Mouse (Mus musculus): ENCODE data around the gene R3hdm1. TPM values are rescaled to one million over a fixed set of nuclear protein-coding genes. Genes with fewer than 3 reads are reported as not detected.

R3hdm1 gene
- polyA plus RNA-seq, 1 experiment: 24.4 TPM

DNA sequence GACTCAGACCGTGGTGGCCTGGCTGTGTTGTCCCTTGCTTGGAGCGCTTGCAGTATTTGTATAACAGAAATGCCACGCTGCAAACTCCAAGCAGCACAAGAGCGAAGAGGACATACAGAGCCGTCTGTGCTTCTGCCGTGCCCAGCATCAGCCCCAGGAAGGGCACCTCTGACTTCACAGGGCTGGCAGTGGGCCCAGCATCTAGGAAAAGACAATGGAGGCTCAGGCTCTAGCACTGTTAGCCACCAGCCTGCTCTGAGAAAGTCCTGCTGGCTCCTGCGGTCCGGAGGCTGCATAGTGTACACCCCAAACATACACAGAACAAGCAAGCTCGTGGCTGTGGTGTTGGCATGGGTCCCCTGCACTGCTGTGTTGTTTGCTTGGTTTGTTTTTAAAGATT lies 182.0 kb downstream of the R3hdm1 start:
- no peak for DNase-seq (ENCODE audit: low read depth)

Other genes with a start within 250 kb of the R3hdm1 start
- gene Map3k19, start 248.3 kb upstream of the R3hdm1 start, polyA plus RNA-seq (2012; rRNA removed): 0.39 and 0.93 TPM in 2 replicates
- gene Rab3gap1, start 234.5 kb upstream of the R3hdm1 start, polyA plus RNA-seq (2012; rRNA removed): 21.8 and 23.8 TPM in 2 replicates
- gene Zranb3, start 254 bp upstream of the R3hdm1 start, polyA plus RNA-seq (2012; rRNA removed): 1.5 and 1.7 TPM in 2 replicates
- 21.6 and 23.0 TPM in 2 replicates for gene Ubxn4, start 140.7 kb downstream of the R3hdm1 start, polyA plus RNA-seq (2012; rRNA removed)
- 0.34 and 0.35 TPM in 2 replicates for gene Lct, start 225.0 kb downstream of the R3hdm1 start, polyA plus RNA-seq (2012; rRNA removed)

Data from gonadal fat pad, adult 2 months (tissue).